Comparison of ENCODE assay signal across 11 mouse cellular contexts in genomic region chr16:10719971-10720370, GRCm38 (mm10).
DNase-seq lines count a peak whose midpoint lies in the region; ATAC-seq and TF ChIP-seq lines count a peak whose summit lies in the region.
"Had no signal": no experiment of that assay in that cellular context is flagged by ENCODE, and none has a peak within 500 bp of the region (broad histone marks: within the 10 kb centered on the region; RNA-seq: fewer than 3 reads in every experiment).

No protein-coding gene starts in this region.

- no peak for TF ChIP-seq CTCF in G1E (IDR thresholded peaks at IDR 0.05; ENCODE audit: low read depth, low read length)

- peak overlapping the region; percentile 37 for H3K27ac ChIP-seq in hindbrain, embryonic 10.5 days
- no peak overlapping the region for H3K27ac ChIP-seq in hindbrain, embryonic 12.5 days
- H3K27ac ChIP-seq: midbrain, embryonic 12.5 days had no signal

- no peak overlapping the region for H3K9ac ChIP-seq in hindbrain, embryonic 12.5 days
- H3K9ac ChIP-seq: midbrain, embryonic 12.5 days had no signal

- H3K9me3 ChIP-seq in hindbrain, embryonic 10.5 days, result no peaks in the 10 kb centered on the region
- H3K9me3 ChIP-seq in hindbrain, embryonic 12.5 days (replicated peaks), result no peaks in the 10 kb centered on the region
- no peaks in the 10 kb centered on the region for H3K9me3 ChIP-seq in G1E (replicated peaks)
- H3K9me3 ChIP-seq: midbrain, embryonic 12.5 days had no signal

- DNase-seq in hindbrain, embryonic 10.5 days (ENCODE audit: low spot score), result no peak
- no peak for DNase-seq in G1E (ENCODE audit: low spot score)
- DNase-seq in brain, adult 2 months (ENCODE audit: low read depth, low spot score), result peak; percentile 91
- DNase-seq in cerebellum, postnatal 36 days, result peak; percentile 76 to 78
- DNase-seq in right cerebral cortex, adult 2 months (ENCODE audit: low spot score in 2 of 2), result no peak
- no peak for DNase-seq in adrenal gland, postnatal 4 days (ENCODE audit: low spot score in 2 of 2)
- no peak for DNase-seq in spleen, postnatal 14 days (ENCODE audit: low spot score in 2 of 2)
- DNase-seq: kidney, postnatal 14 days had no signal

- no peaks in the 10 kb centered on the region for H3K27me3 ChIP-seq in hindbrain, embryonic 10.5 days (ENCODE audit: insufficient read depth, poor library complexity, severe bottlenecking)
- H3K27me3 ChIP-seq in hindbrain, embryonic 12.5 days, result no peaks in the 10 kb centered on the region
- H3K27me3 ChIP-seq in G1E (ENCODE audit: insufficient read depth, low read length), result no peaks in the 10 kb centered on the region
- H3K27me3 ChIP-seq: midbrain, embryonic 12.5 days had no signal

- H3K4me3 ChIP-seq in hindbrain, embryonic 10.5 days, result no peak overlapping the region
- no peak overlapping the region for H3K4me3 ChIP-seq in hindbrain, embryonic 12.5 days
- H3K4me3 ChIP-seq in G1E (ENCODE audit: low read depth, low read length), result no peak overlapping the region
- H3K4me3 ChIP-seq: midbrain, embryonic 12.5 days had no signal

- 75% methylated on average over 6 of the region's 6 CpGs for WGBS in hindbrain, embryonic 10.5 days
- 58% methylated on average over 6 of the region's 6 CpGs for WGBS in hindbrain, embryonic 12.5 days

- no peaks in the 10 kb centered on the region for H3K36me3 ChIP-seq in hindbrain, embryonic 10.5 days
- H3K36me3 ChIP-seq in hindbrain, embryonic 12.5 days, result no peaks in the 10 kb centered on the region
- H3K36me3 ChIP-seq in G1E (replicated peaks), result peaks cover 38% of the 10 kb centered on the region
- H3K36me3 ChIP-seq: midbrain, embryonic 12.5 days had no signal

- peaks cover 17% of the 10 kb centered on the region for H3K4me1 ChIP-seq in hindbrain, embryonic 10.5 days (replicated peaks)
- no peaks in the 10 kb centered on the region for H3K4me1 ChIP-seq in hindbrain, embryonic 12.5 days
- H3K4me1 ChIP-seq in G1E (ENCODE audit: insufficient read depth, low read depth, low read length), result peaks cover 19% of the 10 kb centered on the region

- H3K4me2 ChIP-seq in hindbrain, embryonic 12.5 days (replicated peaks), result no peak overlapping the region
- H3K4me2 ChIP-seq: midbrain, embryonic 12.5 days had no signal

- no peak for ATAC-seq in hindbrain, embryonic 12.5 days (ENCODE audit: low FRiP score)
- peak; percentile 22; the same call in 1 of the 2 replicates for ATAC-seq in G1E (ENCODE audit: extremely low read depth, insufficient number of reproducible peaks, low FRiP score, poor library complexity, severe bottlenecking)
- ATAC-seq: inflammation-experienced regulatory T-cells, adult 6 months had no signal

Comparison
In these comparisons a context has a peak if more than half of its experiments do, and no peak if none do; other contexts are left out.
1. DNase-seq: peak in brain, adult 2 months (single experiment) and cerebellum, postnatal 36 days (2 of 2); none in hindbrain, embryonic 10.5 days (single experiment), G1E (single experiment), right cerebral cortex, adult 2 months (0 of 2), adrenal gland, postnatal 4 days (0 of 2) and spleen, postnatal 14 days (0 of 2).